In genomic region chr1:78488427-78488751, GRCm38 (mm10) we compare ENCODE assay signal across 8 mouse cellular contexts. TPM values are rescaled to one million over a fixed set of nuclear protein-coding genes. Genes with fewer than 3 reads are reported as not detected.
DNase-seq lines count a peak whose midpoint lies in the region; ATAC-seq and TF ChIP-seq lines count a peak whose summit lies in the region.

No protein-coding gene starts in this region.

- DNase-seq in cerebellum, adult 2 months = no peak
- no peak for DNase-seq in cerebellum, adult 9-10 months
- no peak for DNase-seq in testis, postnatal 10 days (ENCODE audit: low spot score)
- DNase-seq in liver, embryonic 13.5 days = no peak
- DNase-seq in stomach, postnatal 0 days (ENCODE audit: low spot score) = no peak
- DNase-seq in cerebellum, postnatal 25 days = no peak
- no peak for DNase-seq in spleen, adult 18-20 months

- H3K4me1 ChIP-seq in cerebellum, adult 2 months (ENCODE audit: control insufficient read depth, insufficient read depth, low read length) = peaks cover 3% of the 10 kb centered on the region; the same call in 1 of the 2 replicates
- H3K4me1 ChIP-seq in testis, adult 2 months (ENCODE audit: control insufficient read depth, insufficient read depth, low read length) = no peaks in the 10 kb centered on the region
- peaks cover 50% of the 10 kb centered on the region for H3K4me1 ChIP-seq in liver, embryonic 13.5 days (replicated peaks)
- no peaks in the 10 kb centered on the region; the same call in 1 of the 2 replicates for H3K4me1 ChIP-seq in stomach, postnatal 0 days (replicated peaks; ENCODE audit: control insufficient read depth, insufficient read depth)

- WGBS in cerebellum, adult 2 months = under 1% methylated on average over 28 of the region's 28 CpGs
- under 1% methylated on average over 28 of the region's 28 CpGs for WGBS in liver, embryonic 13.5 days (ENCODE audit: insufficient replicate concordance)
- WGBS in stomach, postnatal 0 days = under 1% methylated on average over 28 of the region's 28 CpGs

- peak overlapping the region; percentile 83 for H3K4me2 ChIP-seq in liver, embryonic 13.5 days
- H3K4me2 ChIP-seq in stomach, postnatal 0 days (replicated peaks; ENCODE audit: low read depth) = peak overlapping the region; percentile 58

- H3K27ac ChIP-seq in cerebellum, adult 2 months (ENCODE audit: insufficient read depth, low read length) = peak overlapping the region; percentile 88; the same call in 1 of the 2 replicates
- H3K27ac ChIP-seq in testis, adult 2 months (ENCODE audit: control insufficient read depth, insufficient read depth, low read depth, low read length) = peak overlapping the region; percentile 48
- peak overlapping the region; percentile 74 for H3K27ac ChIP-seq in liver, embryonic 13.5 days
- H3K27ac ChIP-seq in stomach, postnatal 0 days (replicated peaks) = peak overlapping the region; percentile 88

- TF ChIP-seq CTCF in cerebellum, adult 2 months (IDR thresholded peaks at IDR 0.05; ENCODE audit: borderline replicate concordance, insufficient read depth, low read depth, low read length) = no peak
- no peak for TF ChIP-seq CTCF in testis, adult 2 months (IDR thresholded peaks at IDR 0.05; ENCODE audit: control insufficient read depth, insufficient read depth, insufficient replicate concordance, low read depth, low read length)
- TF ChIP-seq CTCF in stomach, postnatal 0 days (IDR thresholded peaks at IDR 0.05; ENCODE audit: low read depth) = no peak

- TF ChIP-seq EP300 in stomach, postnatal 0 days (optimal IDR thresholded peaks at IDR 0.05) = no peak

- H3K4me3 ChIP-seq in cerebellum, adult 2 months (replicated peaks; ENCODE audit: insufficient read depth, low read depth, low read length) = peak overlapping the region; percentile 82
- peak overlapping the region; percentile 90 for H3K4me3 ChIP-seq in testis, adult 2 months (ENCODE audit: control insufficient read depth, low read depth, low read length)
- peak overlapping the region; percentile 95 for H3K4me3 ChIP-seq in liver, embryonic 13.5 days (replicated peaks)
- peak overlapping the region; percentile 87 for H3K4me3 ChIP-seq in stomach, postnatal 0 days (ENCODE audit: low read depth, low read length)

- no peaks in the 10 kb centered on the region for H3K36me3 ChIP-seq in testis, adult 2 months (ENCODE audit: control insufficient read depth, insufficient read depth, low read length)
- peaks cover 19% of the 10 kb centered on the region; the same call in 1 of the 2 replicates for H3K36me3 ChIP-seq in liver, embryonic 13.5 days
- no peaks in the 10 kb centered on the region for H3K36me3 ChIP-seq in stomach, postnatal 0 days (ENCODE audit: control insufficient read depth, insufficient read depth, low read length)

- H3K9me3 ChIP-seq in liver, embryonic 13.5 days (replicated peaks) = no peaks in the 10 kb centered on the region
- no peaks in the 10 kb centered on the region for H3K9me3 ChIP-seq in stomach, postnatal 0 days (ENCODE audit: control insufficient read depth, low read length)

- H3K27me3 ChIP-seq in cerebellum, adult 2 months (ENCODE audit: control insufficient read depth, insufficient read depth, low read length) = no peaks in the 10 kb centered on the region
- no peaks in the 10 kb centered on the region for H3K27me3 ChIP-seq in testis, adult 2 months (ENCODE audit: control insufficient read depth, insufficient read depth, low read length)
- H3K27me3 ChIP-seq in liver, embryonic 13.5 days = no peaks in the 10 kb centered on the region
- no peaks in the 10 kb centered on the region for H3K27me3 ChIP-seq in stomach, postnatal 0 days (ENCODE audit: control insufficient read depth, insufficient read depth, low read length)

- H3K9ac ChIP-seq in liver, embryonic 13.5 days = peak overlapping the region; percentile 89
- H3K9ac ChIP-seq in stomach, postnatal 0 days (ENCODE audit: low read length) = peak overlapping the region; percentile 90

- TF ChIP-seq POLR2A in cerebellum, adult 2 months (IDR thresholded peaks at IDR 0.05; ENCODE audit: borderline replicate concordance, insufficient read depth, low read length) = no peak
- no peak; the same call in 1 of the 2 replicates for TF ChIP-seq POLR2A in testis, adult 2 months (IDR thresholded peaks at IDR 0.05; ENCODE audit: control insufficient read depth, low read depth, low read length)

- no peak for ATAC-seq in liver, embryonic 13.5 days (ENCODE audit: low read depth)
- no peak for ATAC-seq in stomach, postnatal 0 days (ENCODE audit: low FRiP score, low TSS enrichment)

RNA-seq across cellular contexts. Expression of gene Farsb, which starts 0.3 kb away (rescaled TPM):
- 62.6 and 63.1 TPM in 2 replicates for polyA plus RNA-seq in cerebellum, adult 2 months (2012; rRNA removed)
- 25.7 and 28.4 TPM in 2 replicates for polyA plus RNA-seq in testis, adult 2 months (2012; rRNA removed)
- polyA plus RNA-seq in liver, embryonic 13.5 days (2015; fragmentation: Nextera tagmentation; extraction: Ambion mirVana) = 139 and 163 TPM in 2 replicates
- polyA plus RNA-seq in stomach, postnatal 0 days (2015; fragmentation: Nextera tagmentation; extraction: Ambion mirVana) = 77.8 and 81.5 TPM in 2 replicates

RNA-seq across cellular contexts. Expression of gene Mogat1, which starts 22.4 kb away (rescaled TPM):
- polyA plus RNA-seq in cerebellum, adult 2 months (2012; rRNA removed) = 0.97 and 1.5 TPM in 2 replicates
- 1.2 and 1.5 TPM in 2 replicates for polyA plus RNA-seq in testis, adult 2 months (2012; rRNA removed)
- not detected in 2 replicates for polyA plus RNA-seq in liver, embryonic 13.5 days (2015; fragmentation: Nextera tagmentation; extraction: Ambion mirVana)
- polyA plus RNA-seq in stomach, postnatal 0 days (2015; fragmentation: Nextera tagmentation; extraction: Ambion mirVana) = 2.7 and 2.8 TPM in 2 replicates

RNA-seq across cellular contexts. Expression of gene BC035947, which starts 23.6 kb away (rescaled TPM):
- polyA plus RNA-seq in cerebellum, adult 2 months (2012; rRNA removed) = 1.9 and 2.6 TPM in 2 replicates
- 0.28 and 0.42 TPM in 2 replicates for polyA plus RNA-seq in testis, adult 2 months (2012; rRNA removed)
- polyA plus RNA-seq in liver, embryonic 13.5 days (2015; fragmentation: Nextera tagmentation; extraction: Ambion mirVana) = not detected in 2 replicates
- polyA plus RNA-seq in stomach, postnatal 0 days (2015; fragmentation: Nextera tagmentation; extraction: Ambion mirVana) = 0.04 and 0.06 TPM in 2 replicates
